Mouse (Mus musculus): ENCODE data around the gene Gtf2h3.
"Not testable (repeated sequence)": the region's sequence is repeated elsewhere in the genome, so short reads cannot be mapped to it uniquely, and the experiment has no call there.

The Gtf2h3 gene

GRCm38 (mm10) chr5:124575467-124575866 is 3.5 kb upstream of the Gtf2h3 start:
- DNase-seq, result no peak

DNA sequence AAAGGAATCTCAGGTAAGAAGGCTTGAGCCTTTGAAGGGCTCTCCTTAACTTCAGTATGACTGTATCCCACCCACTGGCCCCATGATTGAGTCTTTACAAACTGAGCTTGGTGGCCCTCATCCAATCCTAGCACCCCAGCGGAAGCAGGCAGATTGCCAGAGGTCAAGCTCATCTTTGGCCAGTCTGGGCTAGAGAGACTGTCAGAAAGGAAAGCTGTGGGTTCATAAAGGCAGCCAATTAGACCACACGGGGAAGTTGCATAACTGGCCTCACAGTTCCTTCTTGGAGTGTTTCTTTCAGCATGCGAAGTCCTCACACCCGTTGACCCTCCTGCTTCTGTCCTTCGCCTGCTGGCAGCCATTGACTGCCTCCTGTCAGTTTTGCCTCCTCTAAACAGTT is 3.6 kb downstream of the Gtf2h3 start:
- DNase-seq, result no peak

GRCm38 (mm10) chr5:124592768-124593167 is 13.8 kb downstream of the Gtf2h3 start:
- no peak for DNase-seq

DNA sequence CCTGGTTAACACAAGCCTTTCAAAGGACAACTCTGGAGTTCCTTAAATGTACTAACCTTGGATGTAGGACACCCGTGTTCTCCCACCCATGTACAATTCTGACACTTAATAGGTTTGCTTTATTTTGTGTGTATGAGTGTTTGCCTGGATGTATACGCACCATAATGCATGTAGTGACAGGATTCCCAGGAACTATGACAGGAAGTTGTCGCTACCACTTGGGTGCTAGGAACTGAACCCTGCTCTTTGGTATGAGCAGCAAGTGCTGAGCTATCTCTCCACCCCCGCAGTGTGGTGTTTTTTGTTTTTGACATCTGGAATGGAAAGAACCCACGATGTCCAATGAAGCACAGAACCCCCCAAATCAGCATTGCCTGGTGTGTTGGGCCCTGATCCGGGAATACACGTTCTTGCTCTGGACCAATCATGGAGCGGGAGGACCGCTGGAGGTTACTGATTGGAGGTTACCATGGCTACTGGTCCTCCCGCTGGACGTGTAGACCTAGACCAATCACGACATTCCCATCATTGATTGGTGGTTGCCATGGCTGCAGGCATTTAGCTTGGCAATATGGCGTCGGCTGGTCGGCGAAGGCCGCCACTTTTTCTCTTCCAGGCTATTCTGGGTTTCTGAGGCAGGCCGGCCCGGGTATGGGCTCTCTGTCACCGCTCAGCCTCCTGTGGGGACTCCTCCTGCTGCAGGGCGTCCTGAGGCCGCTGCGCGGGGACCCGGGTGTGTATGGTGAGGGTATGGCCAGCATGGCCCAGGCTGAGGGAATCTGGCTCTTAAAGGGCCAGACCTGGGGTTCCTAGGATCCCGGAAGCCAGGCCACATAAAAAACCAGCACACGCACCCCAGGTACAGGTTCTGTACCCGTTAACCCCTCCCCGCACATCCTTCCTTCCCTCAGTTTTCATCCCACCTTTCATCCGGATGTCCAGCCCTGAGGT is 19.6 kb downstream of the Gtf2h3 start:
- DNase-seq, result peak; percentile 97

GRCm38 (mm10) chr5:124599726-124600125 is 20.8 kb downstream of the Gtf2h3 start:
- not testable (repeated sequence) for DNase-seq

DNA sequence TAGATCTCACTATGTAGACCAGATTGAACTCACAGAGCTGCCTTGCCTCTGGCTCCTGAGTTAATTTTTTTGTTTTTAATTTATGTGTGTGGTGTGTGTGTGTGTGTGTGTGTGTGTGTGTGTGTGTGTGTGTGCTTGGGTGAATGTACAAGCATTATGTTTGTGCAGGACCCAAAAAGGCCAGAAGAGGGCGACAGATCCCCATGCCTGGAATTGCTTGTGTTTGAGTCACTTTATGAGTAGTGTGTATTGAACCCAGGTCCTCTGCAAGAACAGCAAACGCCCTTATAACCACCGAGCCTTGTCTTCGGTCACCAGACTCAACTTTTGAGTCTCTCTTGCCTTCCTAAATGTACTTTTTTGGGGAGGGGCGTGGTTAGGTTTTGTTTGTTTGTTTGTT is 23.4 kb downstream of the Gtf2h3 start:
- peak; percentile 45 for DNase-seq

DNA sequence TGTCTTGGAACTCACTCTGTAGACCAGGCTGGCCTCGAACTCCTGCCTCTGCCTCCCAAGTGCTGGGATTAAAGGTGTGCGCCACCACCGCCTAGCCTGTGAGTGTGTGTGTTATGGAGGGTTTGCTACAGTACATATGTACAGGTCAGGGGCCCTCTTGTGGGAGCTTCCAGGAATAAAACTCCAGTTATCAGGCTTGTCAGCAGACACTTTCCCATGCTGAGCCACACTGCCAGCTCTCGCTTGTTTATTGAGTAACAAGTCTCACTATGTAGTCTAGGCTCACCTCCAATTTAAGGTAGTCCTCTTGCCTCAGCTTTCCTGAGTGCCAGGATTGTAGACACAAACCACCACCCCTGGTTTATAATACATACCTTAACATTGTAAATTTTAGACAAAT is 25.4 kb downstream of the Gtf2h3 start:
- no peak for DNase-seq

- DNase-seq, result no peak
Measured at GRCm38 (mm10) chr5:124605041-124605622, 26.2 kb downstream of the Gtf2h3 start.

DNA sequence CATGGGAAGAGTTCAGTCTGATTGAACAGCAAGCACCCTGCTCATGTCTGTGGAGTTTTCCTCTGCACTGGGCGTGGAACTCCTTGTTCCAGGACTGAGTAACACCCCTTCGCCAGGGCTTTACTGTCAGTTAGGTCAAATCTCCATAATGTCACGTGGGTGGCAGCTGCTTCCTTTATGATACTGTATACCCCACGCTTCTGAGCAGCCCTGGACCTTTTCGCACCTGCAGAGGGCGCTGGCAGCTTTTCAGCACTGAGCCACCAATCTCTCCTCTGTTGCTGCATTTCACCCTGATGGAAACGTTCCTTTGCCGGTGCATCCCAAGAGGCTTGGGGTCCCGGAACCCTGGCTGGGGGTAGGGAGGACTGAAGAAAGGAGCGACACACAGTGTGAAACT is 32.0 kb downstream of the Gtf2h3 start:
- DNase-seq, result peak; percentile 4

- DNase-seq, result peak; percentile 9
Measured at GRCm38 (mm10) chr5:124614709-124615108, 35.8 kb downstream of the Gtf2h3 start.

GRCm38 (mm10) chr5:124618711-124619110 is 39.8 kb downstream of the Gtf2h3 start:
- no peak for DNase-seq

- DNase-seq, result no peak
Measured at GRCm38 (mm10) chr5:124621362-124621761, 42.4 kb downstream of the Gtf2h3 start.

- no peak for DNase-seq
Measured at GRCm38 (mm10) chr5:124622890-124623289, 44.0 kb downstream of the Gtf2h3 start.

GRCm38 (mm10) chr5:124624291-124624690 is 45.4 kb downstream of the Gtf2h3 start:
- no peak for DNase-seq

DNA sequence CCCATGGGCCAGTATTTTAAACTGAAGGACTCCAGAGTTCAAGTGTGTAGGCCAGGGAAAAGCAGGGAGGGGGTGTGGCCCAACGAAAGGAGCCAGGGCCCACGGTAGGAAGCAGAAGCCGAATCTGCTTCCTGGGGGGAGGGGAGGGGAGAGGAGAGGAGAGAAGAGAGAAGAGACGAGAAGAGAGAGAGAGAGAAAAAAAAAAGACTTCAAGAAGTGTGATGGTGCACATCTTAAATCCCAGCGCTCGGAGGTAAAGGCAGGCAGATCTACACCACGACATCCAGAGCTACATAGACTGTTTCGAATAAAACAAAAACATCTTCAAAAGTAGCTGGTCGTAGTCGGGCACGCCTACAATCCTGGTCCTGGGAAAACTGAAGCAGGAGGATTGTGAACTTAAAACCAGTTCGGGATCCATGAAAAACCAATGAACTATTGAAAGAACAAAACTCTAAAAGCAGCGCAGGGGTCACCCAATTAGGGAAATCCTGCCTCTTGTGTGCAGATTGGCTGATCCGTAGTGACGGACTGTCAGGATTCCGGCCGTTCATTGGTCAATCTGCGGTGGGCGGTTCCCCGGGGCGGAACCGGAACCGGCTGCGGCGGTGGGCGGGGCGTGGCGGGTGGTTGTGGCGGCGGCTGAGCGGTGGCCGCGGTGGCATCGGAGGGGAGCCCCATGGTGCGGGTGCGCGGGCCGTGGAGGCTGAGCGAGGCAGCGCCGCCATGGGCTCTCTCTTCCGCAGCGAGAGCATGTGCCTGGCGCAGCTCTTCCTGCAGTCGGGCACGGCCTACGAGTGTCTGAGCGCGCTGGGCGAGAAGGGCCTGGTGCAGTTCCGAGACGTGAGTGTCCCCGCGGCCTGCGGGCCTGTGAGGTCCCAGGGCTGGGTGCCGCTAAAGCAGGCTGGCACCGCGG is 49.8 kb downstream of the Gtf2h3 start, which contains the start of gene Atp6v0a2:
TSS of gene Atp6v0a2 (plus strand) at position 129 of the 916 bp plus-strand sequence.
- peak; percentile 94 for DNase-seq

DNA sequence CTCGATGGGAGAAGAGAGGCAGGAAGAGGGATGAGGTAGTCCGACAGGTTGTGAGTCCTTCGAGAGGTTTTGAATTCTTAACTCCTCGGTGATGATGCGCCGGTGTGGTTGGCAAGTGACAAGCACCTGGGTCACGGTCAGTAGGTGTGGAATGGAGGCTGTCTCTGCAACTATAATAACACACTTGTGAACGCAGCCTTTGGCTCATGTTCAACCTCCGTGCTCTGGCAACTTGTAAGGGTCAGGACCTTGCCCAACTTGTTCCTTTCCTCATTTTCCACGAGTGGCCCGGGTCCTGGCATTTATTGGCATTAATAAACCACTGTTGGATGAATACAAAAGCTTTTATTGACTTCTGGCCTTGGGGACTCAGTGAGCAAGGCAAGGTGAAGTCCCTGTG is 50.7 kb downstream of the Gtf2h3 start:
- no peak for DNase-seq

DNA sequence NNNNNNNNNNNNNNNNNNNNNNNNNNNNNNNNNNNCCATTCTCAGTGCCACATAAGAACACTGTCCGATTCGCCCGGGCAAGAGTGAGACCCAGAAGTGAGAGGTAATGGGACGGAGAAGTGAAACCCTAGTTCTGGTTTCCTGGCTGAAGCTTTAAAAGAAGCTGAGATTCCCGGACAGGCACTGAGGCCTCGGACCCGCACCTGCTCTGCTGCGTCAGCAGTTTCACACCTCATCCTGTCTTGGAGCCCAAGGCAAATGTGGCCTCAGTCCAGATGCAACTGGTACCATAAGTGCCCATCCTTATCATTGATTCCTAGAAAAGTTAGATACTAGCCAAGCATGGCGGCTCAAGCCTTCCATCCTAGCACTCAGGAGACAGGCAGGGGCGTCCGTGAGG is 52.7 kb downstream of the Gtf2h3 start:
- DNase-seq, result no peak

- no peak for DNase-seq
Measured at GRCm38 (mm10) chr5:124632461-124632860, 53.5 kb downstream of the Gtf2h3 start.

DNA sequence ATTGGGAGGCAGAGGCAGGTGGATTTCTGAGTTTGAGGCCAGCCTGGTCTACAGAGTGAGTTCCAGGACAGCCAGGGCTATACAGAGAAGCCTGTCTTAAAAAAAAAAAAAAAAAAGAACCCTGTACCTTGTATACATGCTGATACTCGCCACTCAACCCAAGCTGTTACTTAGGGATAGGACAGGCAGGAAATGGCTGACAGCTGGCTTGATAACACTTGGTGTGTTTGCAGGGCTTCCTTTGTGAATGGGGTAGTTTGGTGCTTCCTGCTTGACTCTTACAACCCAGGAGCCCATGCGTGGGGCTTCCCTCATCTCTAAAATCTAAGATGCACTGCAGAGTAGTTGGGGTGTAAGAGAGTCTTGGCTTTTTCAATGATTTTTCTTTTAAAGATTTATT is 54.5 kb downstream of the Gtf2h3 start:
- no peak for DNase-seq

GRCm38 (mm10) chr5:124635068-124635467 is 56.1 kb downstream of the Gtf2h3 start:
- peak; percentile 37 for DNase-seq

- DNase-seq, result no peak
Measured at GRCm38 (mm10) chr5:124636139-124636538, 57.2 kb downstream of the Gtf2h3 start.

GRCm38 (mm10) chr5:124636694-124637093 is 57.8 kb downstream of the Gtf2h3 start:
- no peak for DNase-seq

- DNase-seq, result no peak
Measured at GRCm38 (mm10) chr5:124637300-124637699, 58.4 kb downstream of the Gtf2h3 start.
